Mouse (Mus musculus): Measurements from ENCODE around the gene Poc1a.

DNA sequence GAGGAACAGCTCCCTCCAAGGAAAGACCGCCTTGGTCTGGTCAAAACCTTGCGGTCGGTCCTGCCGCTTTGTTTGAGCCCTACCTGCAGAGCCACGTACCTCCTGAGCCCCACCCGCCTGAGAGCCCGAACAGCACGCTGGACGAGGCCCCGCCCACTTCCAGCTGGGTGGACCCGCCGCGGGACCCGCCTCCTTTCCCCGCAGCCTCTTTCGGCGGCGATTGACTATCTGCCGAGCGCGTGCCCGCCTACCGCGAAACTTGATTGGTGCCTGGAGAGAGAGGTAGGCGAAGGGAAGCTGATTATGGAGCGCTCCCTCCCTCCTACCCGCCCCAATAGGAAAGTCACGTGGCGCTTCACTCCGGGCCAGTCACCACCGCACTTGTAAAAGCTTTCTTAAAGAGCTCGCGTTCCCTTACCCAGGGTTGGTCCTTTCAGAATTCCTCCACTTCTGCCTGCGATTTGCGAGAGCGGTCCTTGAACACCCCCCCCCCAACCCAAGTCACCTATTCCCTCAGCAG lies 86.8 kb downstream of the Poc1a start:
- no peak for TF ChIP-seq CTCF (IDR thresholded peaks at IDR 0.05; ENCODE audit: low read depth)
- no peak for TF ChIP-seq EP300 (IDR thresholded peaks at IDR 0.05; ENCODE audit: low read depth)
